Mouse (Mus musculus): ENCODE results near the gene Hook2. TPM values are rescaled to one million over a fixed set of nuclear protein-coding genes. Genes with fewer than 3 reads are reported as not detected.
A peak's percentile ranks its signal among the peaks of the same experiment; 100 is the strongest.

The Hook2 gene
- total and polyA plus RNA-seq, 3 experiments, result 7.1 to 24.7 (median 9.8) TPM

DNA sequence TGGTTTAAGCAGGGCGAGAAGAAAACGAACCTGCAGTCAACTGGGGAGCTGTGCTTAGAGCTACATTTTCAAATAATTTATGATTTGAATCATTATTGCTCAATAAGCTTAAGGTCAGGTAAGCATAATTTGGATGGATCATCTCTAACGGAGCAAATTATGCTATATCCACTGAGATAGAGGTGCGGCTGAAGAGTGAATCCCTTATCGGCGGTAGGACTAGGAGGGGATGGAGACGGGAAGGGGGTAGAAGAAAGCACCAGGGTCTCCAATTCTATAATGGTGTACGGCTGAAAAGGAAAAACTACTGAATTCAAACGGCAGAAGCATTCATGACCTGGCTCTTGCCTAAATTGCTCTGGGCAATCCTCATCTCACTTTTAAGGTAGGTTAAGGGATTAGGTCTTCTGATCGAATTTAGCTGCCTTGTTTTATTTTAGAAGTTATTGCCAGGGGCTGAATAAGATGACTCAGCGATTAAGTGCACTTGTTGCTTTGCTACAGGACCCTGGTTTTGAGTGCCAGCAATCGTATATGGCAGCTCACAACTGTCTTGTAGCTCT lies 44.8 kb downstream of the Hook2 start:
- no peaks in the 10 kb centered on the region for H3K27me3 ChIP-seq (replicated peaks)
- H3K9ac ChIP-seq (ENCODE audit: insufficient read depth, low read depth), result peak overlapping the region; percentile 72
- peak overlapping the region; percentile 78 for H3K27ac ChIP-seq (ENCODE audit: insufficient read depth, low read depth)
- no peak for DNase-seq (ENCODE audit: extremely low read depth)
- dilution Hi-C loops (cut with MboI; ENCODE audit: extremely low pct_ligation_motif_present, extremely low pct_unique_long_range_greater_than_20kb, low sequenced_read_pairs) (no loop called here), in situ Hi-C loops (cut with MboI; ENCODE audit: low pct_ligation_motif_present, low pct_unique_long_range_greater_than_20kb, low sequenced_read_pairs) (no loop called here)
- H3K79me2 ChIP-seq (replicated peaks; ENCODE audit: control insufficient read depth, extremely low read depth, insufficient read depth, poor library complexity, severe bottlenecking), result peaks cover 38% of the 10 kb centered on the region
- peak overlapping the region; percentile 93 for H3K4me2 ChIP-seq (ENCODE audit: insufficient read depth, low read depth, poor library complexity, severe bottlenecking)
- TF ChIP-seq JUND (conservative IDR thresholded peaks at IDR 0.05; ENCODE audit: low read depth, low read length) (no peak), CTCF (conservative IDR thresholded peaks at IDR 0.05 in 1 of 2, IDR thresholded peaks at IDR 0.05 in 1 of 2; ENCODE audit: low read depth in 2 of 2, low read length in 2 of 2) (no peak), CHD2 (IDR thresholded peaks at IDR 0.05; ENCODE audit: low read length) (peak; percentile 36; the same call in 1 of the 2 replicates), ZNF384 (IDR thresholded peaks at IDR 0.05; ENCODE audit: low read depth, low read length) (no peak), ZMIZ1 (IDR thresholded peaks at IDR 0.05; ENCODE audit: low read depth, low read length) (no peak), MAFK (IDR thresholded peaks at IDR 0.05; ENCODE audit: insufficient replicate concordance, low read length) (peak; percentile 85), ZC3H11A (IDR thresholded peaks at IDR 0.05; ENCODE audit: low read depth, low read length) (no peak), EP300 (IDR thresholded peaks at IDR 0.05; ENCODE audit: low read length) (0 out of 2 replicates have a peak, but pooled peaks have one; percentile 19), ZKSCAN1 (IDR thresholded peaks at IDR 0.05; ENCODE audit: borderline replicate concordance, low read depth, low read length) (no peak), TCF12 (IDR thresholded peaks at IDR 0.05; ENCODE audit: low read depth, low read length) (peak; percentile 23; the same call in 1 of the 2 replicates), KAT2A (IDR thresholded peaks at IDR 0.05; ENCODE audit: insufficient replicate concordance, low read length) (no peak), POLR2AphosphoS2 (IDR thresholded peaks at IDR 0.05; ENCODE audit: low read depth, low read length) (peak; percentile 87; the same call in 1 of the 2 replicates), MXI1 (IDR thresholded peaks at IDR 0.05; ENCODE audit: low read depth, low read length) (no peak), E2F4 (IDR thresholded peaks at IDR 0.05; ENCODE audit: insufficient replicate concordance, low read depth, low read length) (no peak), SMC3 (IDR thresholded peaks at IDR 0.05; ENCODE audit: low read depth, low read length) (no peak)
- H3K4me3 ChIP-seq (replicated peaks in 1 of 3; ENCODE audit: low read depth in 2 of 3, low read length in 2 of 3, poor library complexity in 1 of 3), result peak overlapping the region; percentile 66 to 90 (median 88)
- H3K36me3 ChIP-seq (replicated peaks in 1 of 2; ENCODE audit: control insufficient read depth in 1 of 2, insufficient read depth in 1 of 2, low read length in 1 of 2), result peaks cover 27 to 44% of the 10 kb centered on the region in 2 experiments
- no peaks in the 10 kb centered on the region for H3K9me3 ChIP-seq (replicated peaks; ENCODE audit: low read length)
- H3K4me1 ChIP-seq (ENCODE audit: control insufficient read depth in 1 of 2, insufficient read depth in 2 of 2), result peaks cover 3 to 35% of the 10 kb centered on the region in 2 experiments; a peak in 3 of 4 replicates

GRCm38 (mm10) chr8:85035728-85036310 lies 45.4 kb downstream of the Hook2 start:
- Histone ChIP-seq H3K4me1 (ENCODE audit: control insufficient read depth in 1 of 2, insufficient read depth in 2 of 2) (peaks cover 3 to 40% of the 10 kb centered on the region in 2 experiments), H3K4me3 (replicated peaks in 1 of 3; ENCODE audit: low read depth in 2 of 3, low read length in 2 of 3, poor library complexity in 1 of 3) (peak overlapping the region; percentile 66 to 90 (median 88)), H3K36me3 (replicated peaks in 1 of 2; ENCODE audit: control insufficient read depth in 1 of 2, insufficient read depth in 1 of 2, low read length in 1 of 2) (peaks cover 27 to 44% of the 10 kb centered on the region in 2 experiments), H3K9me3 (replicated peaks; ENCODE audit: low read length) (no peaks in the 10 kb centered on the region), H3K9ac (ENCODE audit: insufficient read depth, low read depth) (peak overlapping the region; percentile 72), H3K27ac (ENCODE audit: insufficient read depth, low read depth) (peak overlapping the region; percentile 78), H3K27me3 (replicated peaks) (no peaks in the 10 kb centered on the region), H3K79me2 (replicated peaks; ENCODE audit: control insufficient read depth, extremely low read depth, insufficient read depth, poor library complexity, severe bottlenecking) (peaks cover 42% of the 10 kb centered on the region), H3K4me2 (ENCODE audit: insufficient read depth, low read depth, poor library complexity, severe bottlenecking) (peak overlapping the region; percentile 93)
- in situ Hi-C loops (cut with MboI; ENCODE audit: low pct_ligation_motif_present, low pct_unique_long_range_greater_than_20kb, low sequenced_read_pairs) (no loop called here), dilution Hi-C loops (cut with MboI; ENCODE audit: extremely low pct_ligation_motif_present, extremely low pct_unique_long_range_greater_than_20kb, low sequenced_read_pairs) (no loop called here)
- peak; percentile 54 for DNase-seq (ENCODE audit: extremely low read depth)
- TF ChIP-seq ZC3H11A (IDR thresholded peaks at IDR 0.05; ENCODE audit: low read depth, low read length) (no peak), SIN3A (IDR thresholded peaks at IDR 0.05; ENCODE audit: low read length) (0 out of 2 replicates have a peak, but pooled peaks have one; percentile 22), JUND (conservative IDR thresholded peaks at IDR 0.05; ENCODE audit: low read depth, low read length) (no peak), MXI1 (IDR thresholded peaks at IDR 0.05; ENCODE audit: low read depth, low read length) (peak; percentile 62), ETS1 (conservative IDR thresholded peaks at IDR 0.05; ENCODE audit: low read depth, low read length) (no peak), MAX (IDR thresholded peaks at IDR 0.05; ENCODE audit: low read length) (peak; percentile 78), CHD2 (IDR thresholded peaks at IDR 0.05; ENCODE audit: low read length) (peak; percentile 40; the same call in 1 of the 2 replicates), TBP (conservative IDR thresholded peaks at IDR 0.05; ENCODE audit: low read depth, low read length) (no peak), ZKSCAN1 (IDR thresholded peaks at IDR 0.05; ENCODE audit: borderline replicate concordance, low read depth, low read length) (no peak), MEF2A (IDR thresholded peaks at IDR 0.05; ENCODE audit: borderline replicate concordance, low read depth, low read length) (no peak), POLR2A (IDR thresholded peaks at IDR 0.05; ENCODE audit: low read depth, low read length) (peak; percentile 10; the same call in 1 of the 2 replicates), NELFE (IDR thresholded peaks at IDR 0.05; ENCODE audit: low read depth, low read length) (no peak), BHLHE40 (IDR thresholded peaks at IDR 0.05; ENCODE audit: low read depth, low read length) (peak; percentile 51; the same call in 1 of the 2 replicates), ELF1 (IDR thresholded peaks at IDR 0.05; ENCODE audit: low read depth, low read length) (no peak), JUN (IDR thresholded peaks at IDR 0.05; ENCODE audit: insufficient read depth, low read depth, low read length) (no peak), TCF12 (IDR thresholded peaks at IDR 0.05; ENCODE audit: low read depth, low read length) (0 out of 2 replicates have a peak, but pooled peaks have one; percentile 34), MAZ (IDR thresholded peaks at IDR 0.05; ENCODE audit: low read depth, low read length) (no peak), E2F4 (IDR thresholded peaks at IDR 0.05; ENCODE audit: insufficient replicate concordance, low read depth, low read length) (no peak), ZMIZ1 (IDR thresholded peaks at IDR 0.05; ENCODE audit: low read depth, low read length) (peak; percentile 18; the same call in 1 of the 2 replicates), MYC (IDR thresholded peaks at IDR 0.05; ENCODE audit: low read depth, low read length) (peak; percentile 79), UBTF (IDR thresholded peaks at IDR 0.05; ENCODE audit: low read depth, low read length) (no peak), EP300 (IDR thresholded peaks at IDR 0.05; ENCODE audit: low read length) (no peak), RAD21 (IDR thresholded peaks at IDR 0.05; ENCODE audit: low read depth, low read length) (no peak)
